Mouse (Mus musculus): ENCODE measurements at regions not wholly inside any gene's neighbourhood (a gene's known extent, or its start where the extent isn't known, plus 50 kb on each side); places are given as distances from the start of the nearest gene placed in this dataset.

DNA sequence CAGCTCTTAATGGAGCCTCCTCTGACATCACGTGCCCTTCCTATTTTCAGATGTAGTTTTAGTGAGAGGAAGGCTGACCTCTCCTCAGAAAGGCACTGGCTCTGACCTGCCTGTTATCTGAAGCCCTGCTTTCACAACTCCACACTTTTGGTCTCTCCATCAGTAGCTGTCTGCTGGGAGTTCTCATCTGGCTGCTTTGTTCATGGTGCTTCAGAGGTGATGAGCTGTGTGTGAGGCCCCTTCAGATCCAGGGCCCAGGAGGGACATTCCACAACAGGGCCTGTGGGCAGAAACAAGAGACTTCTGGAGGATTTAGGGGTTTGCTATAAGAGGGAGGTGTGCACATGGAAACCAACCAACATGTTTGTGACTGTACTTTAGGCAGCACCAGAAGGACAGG is 50.8 kb upstream of the Fhl2 start:
- in situ Hi-C loops (cut with MboI, MseI) = no loop called here

DNA sequence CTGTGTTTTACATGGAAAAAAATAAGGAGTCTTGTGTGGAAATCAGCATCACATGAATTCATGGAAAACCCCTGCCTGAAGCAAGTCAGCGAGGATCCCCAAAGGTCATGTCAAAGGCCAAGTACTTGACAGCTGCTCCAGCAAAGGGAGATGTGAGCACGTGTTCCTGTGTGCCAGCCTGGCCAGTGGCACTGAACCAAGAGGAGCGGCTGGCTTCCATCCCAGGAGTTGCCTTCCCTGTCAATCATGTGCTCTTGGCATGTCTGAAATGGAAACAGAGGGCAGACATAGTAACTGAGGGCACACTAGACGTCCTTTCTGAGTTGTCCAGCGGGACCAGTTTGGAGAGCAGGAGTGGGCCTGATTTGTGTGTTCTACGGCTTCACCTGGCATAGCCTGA is 53.5 kb upstream of the Fhl2 start:
- in situ Hi-C loops (cut with MboI, MseI) = no loop called here

DNA sequence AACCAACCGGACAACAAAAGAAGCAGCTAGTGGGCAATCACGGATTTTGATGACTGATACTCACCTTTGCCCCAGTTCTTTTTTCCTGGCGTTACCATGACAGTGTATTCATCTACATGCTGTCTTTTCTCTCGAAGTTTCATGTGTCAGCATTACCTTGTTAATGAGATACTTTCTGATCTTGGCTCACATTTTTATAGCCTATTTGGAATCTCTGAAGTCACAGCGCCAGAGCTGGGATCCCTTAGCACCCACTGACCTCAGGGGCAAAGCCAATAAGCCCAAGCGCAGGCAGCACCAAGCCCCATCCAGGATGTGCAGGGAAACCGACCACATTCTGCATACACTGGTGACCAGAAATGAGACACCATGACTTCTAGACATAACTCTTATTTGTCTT is 54.6 kb upstream of the Fhl2 start:
- in situ Hi-C loops (cut with MboI, MseI) = no loop called here

DNA sequence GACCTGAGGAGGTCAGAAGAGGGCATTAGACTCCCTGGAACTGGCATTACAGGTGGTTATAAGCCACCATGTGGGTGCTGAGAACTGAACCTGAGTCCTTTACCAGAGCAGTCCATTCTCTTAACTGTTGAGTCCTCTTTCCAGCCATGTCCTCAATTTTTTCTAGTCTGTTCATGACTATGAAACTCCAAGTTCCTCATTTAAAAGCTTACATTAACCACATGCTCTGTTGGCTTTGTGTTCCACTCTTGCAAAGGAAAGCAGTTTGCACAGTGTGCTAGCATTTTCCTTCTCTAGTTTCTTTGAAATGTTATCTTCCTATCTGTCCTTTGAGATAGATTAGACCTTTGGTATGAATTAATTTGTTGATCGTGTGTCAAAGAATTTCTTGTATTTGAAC is 57.3 kb upstream of the Fhl2 start:
- in situ Hi-C loops (cut with MboI, MseI) = no loop called here

DNA sequence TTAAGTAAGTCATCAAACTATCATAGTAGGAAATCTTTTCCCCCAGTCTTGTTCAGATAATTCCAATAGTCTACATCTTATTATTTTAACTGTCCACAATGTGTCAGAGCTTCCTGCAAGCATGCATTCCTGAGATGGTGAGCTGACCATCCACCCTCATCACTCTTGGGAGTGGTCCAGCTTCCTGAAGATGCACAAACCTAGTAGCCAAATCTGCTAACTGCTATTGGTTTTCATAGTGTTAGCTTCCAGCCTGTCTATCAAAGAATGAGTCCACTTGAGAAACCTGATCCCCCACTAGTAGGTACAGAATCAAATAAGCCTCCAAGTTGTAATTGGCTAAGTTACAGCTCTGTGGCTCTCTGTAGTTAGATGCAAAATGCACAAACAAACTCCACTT is 59.3 kb upstream of the Fhl2 start:
- in situ Hi-C loops (cut with MboI, MseI) = no loop called here

DNA sequence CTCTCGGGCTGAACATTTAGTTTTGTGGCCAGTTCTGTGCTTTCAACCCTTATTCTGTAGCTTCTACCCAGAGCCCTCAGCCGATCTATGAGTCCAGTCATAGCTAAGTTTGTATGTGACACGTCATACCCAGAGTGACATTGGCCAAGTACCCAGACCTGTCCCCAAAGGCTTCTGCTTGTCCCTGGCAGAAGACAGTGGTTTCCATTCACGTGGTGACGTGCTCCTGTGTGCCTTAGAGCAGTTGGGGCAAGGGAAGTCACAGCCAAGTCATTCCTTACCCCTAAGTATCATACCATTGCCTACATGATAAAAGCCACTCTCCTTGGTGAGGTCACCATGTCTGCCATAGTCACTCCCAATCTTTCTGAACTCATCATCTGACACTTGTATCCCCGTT is 61.1 kb upstream of the Fhl2 start:
- in situ Hi-C loops (cut with MboI, MseI) = no loop called here

DNA sequence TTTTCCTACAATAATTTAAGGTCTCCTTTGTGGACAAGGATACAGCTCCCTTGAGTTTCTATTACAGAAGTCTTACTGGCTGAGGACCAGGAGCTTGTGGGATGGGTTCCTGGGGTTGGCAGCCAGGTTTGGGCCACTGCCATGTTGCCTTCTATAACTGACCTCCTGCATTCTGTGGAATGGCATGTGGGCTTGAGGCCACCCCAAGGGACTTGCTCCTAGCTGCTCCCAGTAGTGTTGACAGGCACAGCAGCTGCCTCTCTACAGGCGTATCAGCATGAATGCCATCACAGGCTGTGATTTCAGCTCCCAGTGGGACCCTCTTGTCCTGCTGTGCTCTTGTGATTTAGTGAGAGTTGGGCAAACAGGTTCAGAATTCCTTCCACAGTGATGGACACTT is 63.1 kb upstream of the Fhl2 start:
- in situ Hi-C loops (cut with MboI, MseI) = loop anchor here (10.0 kb wide), 1 partner anchor 345 kb away; no protein-coding TSS in a partner anchor

DNA sequence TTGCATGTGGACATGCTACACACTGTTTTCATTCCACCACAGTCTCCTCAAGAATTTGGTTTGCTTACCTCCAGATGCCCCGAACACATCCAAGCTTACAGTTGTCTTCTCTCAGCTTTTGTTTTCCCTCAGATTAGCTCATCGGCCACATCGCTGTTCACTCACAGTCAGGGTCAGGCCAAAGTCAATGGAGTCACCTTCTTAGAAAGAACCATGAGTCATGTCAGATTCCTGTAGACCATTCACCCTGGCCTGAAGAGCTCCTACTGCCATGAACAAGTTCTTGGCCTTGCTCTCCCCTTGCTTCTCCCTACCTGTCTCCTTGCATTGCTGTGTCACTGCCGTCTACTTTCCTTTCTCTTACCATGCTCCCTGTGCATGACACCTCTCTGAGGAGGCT is 63.7 kb upstream of the Fhl2 start:
- in situ Hi-C loops (cut with MboI, MseI) = loop anchor here (10.0 kb wide), 1 partner anchor 346 kb away; no protein-coding TSS in a partner anchor

DNA sequence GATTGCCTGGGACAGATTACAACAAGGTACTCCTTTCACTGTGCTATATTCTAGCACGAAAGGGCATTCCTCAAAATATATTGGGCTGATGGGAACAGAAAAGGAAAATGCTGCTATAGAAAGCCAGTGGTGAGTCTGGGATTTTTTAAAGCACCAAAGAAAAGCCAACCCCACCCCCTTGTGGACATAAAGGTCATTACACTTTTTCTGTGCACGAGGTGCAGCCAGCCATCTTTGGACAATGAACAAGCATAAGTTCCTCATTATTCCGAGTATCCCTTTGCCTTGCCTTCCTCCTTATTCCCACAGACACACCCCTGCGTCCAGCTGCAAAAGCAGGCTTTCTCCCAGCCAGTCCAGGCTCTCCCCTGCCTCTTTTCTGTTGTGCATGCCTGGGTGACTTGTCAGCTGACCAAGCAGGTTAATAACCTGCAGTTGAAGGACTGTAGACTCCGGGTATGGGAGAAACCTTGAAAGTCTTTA is 67.7 kb upstream of the Fhl2 start:
- in situ Hi-C loops (cut with MboI, MseI) = loop anchor here (10.0 kb wide), 1 partner anchor 350 kb away; no protein-coding TSS in a partner anchor

DNA sequence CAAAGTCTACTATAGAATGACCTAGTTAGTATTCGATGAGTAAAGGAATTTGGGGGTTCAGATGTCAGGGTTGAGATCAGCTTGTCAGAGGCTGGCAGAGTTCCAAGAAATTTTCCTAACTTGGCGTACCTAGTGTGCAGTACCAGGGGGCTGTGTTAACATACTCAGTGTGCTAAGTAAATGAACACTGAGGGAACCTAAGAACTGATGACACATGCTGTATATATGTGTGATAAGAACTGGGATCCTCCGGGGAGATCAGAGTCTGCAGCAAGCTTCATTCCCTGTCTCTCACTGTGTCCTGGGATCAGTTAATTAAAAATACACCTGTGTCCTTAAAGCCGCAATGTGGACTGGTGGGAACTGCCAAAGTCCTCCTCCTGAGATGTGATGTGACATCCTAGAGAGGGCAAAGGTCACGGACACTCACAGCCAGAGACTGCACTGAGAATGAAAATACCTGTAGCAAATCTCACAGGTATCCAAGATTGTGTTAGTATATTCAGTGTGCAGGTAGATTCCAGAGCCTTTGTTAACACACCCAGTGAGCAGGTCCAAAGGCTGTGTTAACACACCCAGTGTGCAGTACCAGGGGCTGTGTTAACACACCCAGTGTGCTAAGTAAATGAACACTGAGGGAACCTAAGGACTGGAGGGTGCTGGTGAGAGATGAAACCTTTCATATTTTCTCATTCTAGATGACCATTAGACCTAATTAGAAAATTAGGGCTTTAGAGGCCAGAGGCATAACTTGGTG is 69.1 kb upstream of the Fhl2 start:
- in situ Hi-C loops (cut with MboI, MseI) = loop anchor here (5.0 to 10.0 kb wide), 2 partner anchors 124 to 351 kb away; no protein-coding TSS in a partner anchor

DNA sequence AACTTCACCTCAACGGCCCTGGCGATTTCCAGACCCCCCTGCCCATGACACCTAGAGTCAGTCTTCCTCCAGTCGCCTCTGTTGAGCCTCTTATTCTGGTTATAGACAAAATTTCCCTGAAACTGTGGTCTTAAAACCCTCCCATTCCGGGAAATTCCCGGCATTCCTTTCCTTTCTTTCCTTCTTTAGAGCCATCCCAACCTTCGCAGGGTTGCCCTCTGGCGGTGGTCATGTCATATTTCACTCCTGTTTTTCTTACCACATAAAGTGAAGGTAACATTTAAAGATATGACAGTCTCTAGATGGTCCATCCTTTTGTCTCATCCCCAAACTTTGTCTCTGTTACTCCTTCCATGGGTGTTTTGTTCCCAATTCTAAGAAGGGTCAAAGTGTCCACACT is 72.9 kb upstream of the Fhl2 start:
- in situ Hi-C loops (cut with MboI, MseI) = loop anchor here (5.0 to 10.0 kb wide), 2 partner anchors 127 to 355 kb away; no protein-coding TSS in a partner anchor

DNA sequence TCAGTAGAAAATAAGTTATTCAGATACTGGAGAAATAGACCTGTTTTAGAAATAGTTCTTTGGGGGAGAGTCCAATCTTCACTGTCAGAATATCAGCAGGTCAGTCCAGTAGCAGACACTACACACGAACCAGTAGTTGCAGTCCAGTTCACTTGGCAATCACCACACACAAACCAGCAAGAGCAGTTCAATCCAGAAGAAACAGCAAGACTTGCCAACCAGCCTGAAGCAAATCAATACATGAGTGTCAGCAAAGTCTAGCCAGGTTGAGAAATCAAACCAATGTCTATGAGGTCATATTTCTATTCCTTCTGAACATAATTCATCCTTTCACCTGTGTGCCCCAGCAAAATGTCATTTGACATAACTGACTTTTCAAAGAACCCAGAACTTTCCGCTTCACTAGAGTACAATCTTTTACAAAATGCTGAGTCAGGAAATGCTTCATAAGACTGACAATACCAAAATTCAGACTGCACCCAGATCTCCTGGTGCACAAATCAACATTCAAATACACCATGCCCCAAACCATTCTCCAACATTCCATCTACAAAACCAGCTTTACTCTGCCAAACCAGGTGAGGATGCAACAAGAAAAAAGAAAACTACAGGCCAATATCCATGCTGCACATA is 76.6 kb upstream of the Fhl2 start:
- in situ Hi-C loops (cut with MboI, MseI) = no loop called here

DNA sequence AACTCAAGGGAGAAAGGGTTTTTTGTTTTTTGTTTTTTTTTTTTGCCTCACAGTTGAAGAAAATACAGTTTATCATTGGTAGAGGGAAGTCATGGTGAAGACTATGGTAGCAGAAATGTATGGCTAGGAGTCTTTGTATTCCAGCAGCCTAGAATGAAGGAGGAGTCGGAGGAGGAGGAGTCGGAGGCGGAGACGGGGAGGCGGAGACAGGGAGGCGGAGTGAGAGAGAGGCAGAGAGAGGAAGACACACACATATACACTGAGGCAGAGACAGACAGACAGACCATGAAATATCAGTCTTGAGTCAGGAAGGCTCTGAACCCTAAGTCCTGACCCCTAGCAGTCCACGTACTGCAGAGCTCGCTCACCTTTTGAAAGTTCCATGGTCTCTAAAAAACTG is 95.0 kb upstream of the Fhl2 start:
- in situ Hi-C loops (cut with MboI, MseI) = no loop called here

DNA sequence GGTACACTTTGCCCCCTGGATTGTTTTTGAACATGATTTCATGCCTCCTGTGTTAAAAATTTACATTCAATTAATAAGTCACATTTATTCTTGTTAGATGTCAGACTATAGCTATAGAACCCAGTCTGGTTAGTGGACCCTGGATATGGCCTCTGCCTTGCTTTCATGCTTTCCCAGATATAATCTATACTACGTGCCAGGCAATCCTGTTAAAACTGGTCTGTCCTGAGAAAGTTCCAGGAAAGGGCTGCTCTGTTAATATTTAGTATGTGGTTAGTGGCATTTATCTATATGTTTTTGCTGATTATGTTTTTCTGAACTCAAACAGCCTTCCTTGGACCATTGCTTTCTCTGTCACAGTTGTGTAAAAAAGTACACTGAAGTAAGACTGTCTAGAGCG is 95.8 kb upstream of the Fhl2 start:
- in situ Hi-C loops (cut with MboI, MseI) = no loop called here

DNA sequence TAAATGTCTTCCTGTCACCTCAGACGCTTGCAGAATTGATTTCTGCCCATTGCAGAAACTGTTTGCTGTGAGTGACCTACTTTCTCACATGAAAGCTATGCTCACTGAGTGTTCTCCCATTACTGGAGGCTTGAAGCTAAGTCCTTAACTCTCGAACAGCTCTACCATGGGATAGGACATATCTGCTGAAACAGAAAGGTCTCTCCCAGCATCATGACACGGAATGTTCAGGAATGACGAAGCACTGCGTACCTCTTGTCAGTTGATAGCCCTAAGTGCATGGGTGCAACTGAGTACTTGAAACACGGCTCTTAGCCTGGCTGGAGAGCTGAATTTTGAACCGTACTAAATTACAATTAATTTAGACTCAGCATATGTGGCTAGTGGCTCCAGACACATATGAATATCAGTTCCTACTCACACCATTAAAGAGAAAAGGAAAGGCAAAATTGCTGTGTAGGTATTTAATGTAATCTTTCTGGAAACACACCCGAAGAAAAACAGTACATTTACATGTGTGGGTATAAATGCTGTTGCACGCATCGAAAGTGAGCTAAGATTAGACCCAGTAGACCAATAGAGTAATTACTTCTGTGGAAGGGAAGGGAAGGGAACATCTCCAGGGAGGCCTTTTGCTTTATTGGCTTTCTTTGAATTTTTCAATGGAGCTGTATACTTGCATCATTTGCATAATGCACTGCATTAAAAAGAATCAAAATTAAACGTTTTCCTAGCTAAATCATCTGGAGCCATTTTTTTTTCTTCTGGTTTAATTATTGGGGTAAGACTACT is 97.6 kb upstream of the Fhl2 start:
- in situ Hi-C loops (cut with MboI, MseI) = loop anchor here (5.0 kb wide), 1 partner anchor 343 kb away; no protein-coding TSS in a partner anchor

DNA sequence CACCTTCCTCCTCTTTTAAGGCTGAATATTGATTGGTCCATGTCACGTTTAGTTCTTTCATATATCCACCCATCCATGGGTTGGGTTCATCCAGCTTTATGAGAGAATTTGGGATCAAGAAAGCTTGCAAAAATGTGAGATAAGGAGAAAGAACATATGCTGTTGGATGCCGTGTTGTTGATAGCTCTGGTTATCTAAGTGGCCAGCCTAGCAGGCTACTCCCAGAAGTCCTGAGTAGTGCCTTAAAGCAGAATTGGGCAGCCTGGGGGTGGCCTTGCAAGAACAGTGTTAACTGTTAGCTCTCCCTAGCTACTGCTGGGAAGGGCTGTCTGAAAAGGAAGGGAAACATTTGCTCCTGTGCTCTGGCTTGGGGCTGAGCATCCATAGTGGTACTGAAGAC is 100.8 kb upstream of the Fhl2 start:
- in situ Hi-C loops (cut with MboI, MseI) = loop anchor here (5.0 kb wide), 1 partner anchor 340 kb away; no protein-coding TSS in a partner anchor

DNA sequence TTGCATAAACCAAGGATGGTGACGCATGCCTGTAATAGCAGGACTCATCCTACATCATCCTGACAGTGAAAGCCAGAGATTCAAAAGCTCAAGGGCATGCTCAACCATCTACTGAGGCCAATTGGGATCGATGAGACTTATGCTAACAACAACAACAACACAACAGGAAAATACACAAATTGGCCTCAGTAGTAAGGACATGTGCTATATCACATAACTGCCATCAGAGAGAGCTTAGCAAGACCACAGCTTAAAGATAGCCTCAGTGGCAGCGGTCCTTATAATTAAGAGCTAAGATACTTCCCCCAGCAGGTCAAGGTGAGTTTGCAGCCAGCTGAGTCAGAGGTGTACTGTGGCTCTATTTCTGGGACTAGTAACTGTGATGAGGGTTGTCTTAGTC is 102.0 kb upstream of the Fhl2 start:
- in situ Hi-C loops (cut with MboI, MseI) = loop anchor here (5.0 kb wide), 1 partner anchor 339 kb away; no protein-coding TSS in a partner anchor

DNA sequence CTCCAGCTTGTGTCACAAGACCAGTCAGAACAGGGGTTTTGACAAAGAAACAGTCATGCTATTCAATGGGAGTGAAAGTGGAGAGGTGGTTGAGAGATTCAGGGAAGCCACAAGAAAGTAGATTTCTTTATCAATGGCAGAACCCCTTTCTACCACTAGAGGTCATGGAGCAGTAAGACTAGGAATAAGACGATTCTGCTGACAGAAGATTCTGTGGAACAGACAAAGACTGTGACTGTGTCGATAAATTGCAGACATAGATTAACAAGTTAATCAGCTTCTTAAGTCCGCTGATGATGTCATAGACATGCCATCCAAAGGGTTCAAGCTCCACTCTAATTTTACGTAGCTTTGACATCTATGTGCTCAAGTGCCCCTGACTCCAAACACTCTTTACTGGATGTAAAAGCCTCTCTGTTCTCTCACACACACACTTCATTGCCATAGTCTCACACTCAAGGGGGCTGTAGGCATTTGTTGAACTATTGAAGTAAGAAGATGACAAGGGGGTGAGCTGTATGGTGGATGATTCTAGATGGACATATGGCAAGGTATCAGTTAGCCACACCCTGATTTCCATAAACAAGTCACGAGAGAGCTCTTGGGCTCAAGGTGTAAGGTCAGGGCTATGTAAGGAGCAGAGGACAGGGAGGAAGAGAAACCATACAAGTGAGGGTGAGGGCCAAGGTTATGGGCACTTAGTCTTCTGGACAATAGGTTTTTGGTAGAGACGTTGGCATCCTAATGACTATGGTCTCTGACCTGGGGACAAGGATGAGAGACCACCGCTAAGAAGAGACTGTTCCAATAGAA is 102.9 kb upstream of the Fhl2 start:
- in situ Hi-C loops (cut with MboI, MseI) = loop anchor here (5.0 kb wide), 2 partner anchors 338 to 423 kb away; no protein-coding TSS in a partner anchor

DNA sequence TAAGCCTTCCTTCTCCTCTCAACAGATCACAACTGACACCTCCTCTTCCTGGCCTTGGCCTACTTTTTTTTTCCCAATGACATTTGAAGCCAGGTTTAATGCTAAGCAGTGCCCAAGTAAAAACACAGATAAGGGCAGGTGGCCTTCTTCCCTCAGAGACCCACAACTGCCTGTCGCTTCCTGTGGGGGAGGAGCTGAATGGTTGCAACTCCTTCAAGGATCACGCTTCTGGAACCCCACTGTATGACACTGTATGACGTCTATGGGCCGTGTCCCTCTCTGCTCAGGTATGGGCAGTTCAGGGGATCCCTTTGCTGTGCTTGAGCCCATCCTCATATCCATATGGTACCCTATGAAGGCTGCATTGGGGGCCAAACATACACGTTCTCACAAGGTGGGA is 103.9 kb upstream of the Fhl2 start:
- in situ Hi-C loops (cut with MboI, MseI) = loop anchor here (5.0 kb wide), 1 partner anchor 422 kb away; no protein-coding TSS in a partner anchor

DNA sequence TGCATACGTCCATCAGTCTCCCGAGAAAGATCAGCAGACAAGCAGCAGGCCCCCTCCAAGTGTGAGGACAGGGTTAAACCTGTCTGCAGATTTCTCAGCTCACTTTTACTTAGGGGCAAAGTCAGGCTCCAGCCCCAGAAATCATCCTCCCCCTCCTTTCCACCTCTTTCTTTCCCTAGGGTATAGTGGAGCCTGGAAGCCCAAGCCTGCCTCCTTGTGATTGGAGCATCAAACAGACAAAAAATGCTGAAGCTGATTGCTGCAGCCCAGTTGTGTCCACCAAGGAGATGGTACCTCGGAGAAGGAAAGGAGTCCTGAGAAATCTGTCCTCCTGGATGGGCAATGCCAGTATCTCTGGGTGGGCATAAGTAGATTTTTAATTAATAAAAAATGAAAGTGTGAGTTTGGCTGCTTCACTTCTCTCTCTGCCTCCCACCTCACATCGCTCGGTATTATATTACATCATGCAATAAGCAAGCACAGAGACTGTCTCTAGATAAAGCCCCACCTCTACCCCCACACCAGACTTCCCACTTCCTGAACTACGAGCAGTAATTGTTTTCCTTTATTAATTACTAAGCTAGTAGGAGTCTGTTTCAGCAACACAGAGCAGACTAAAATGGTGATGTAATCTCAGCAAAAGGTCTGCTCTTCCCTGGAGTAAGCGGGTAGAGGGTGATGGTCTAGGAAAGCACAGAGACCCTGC is 105.2 kb upstream of the Fhl2 start:
- in situ Hi-C loops (cut with MboI, MseI) = loop anchor here (5.0 kb wide), 1 partner anchor 420 kb away; no protein-coding TSS in a partner anchor

Measured in T-helper 1 cell (primary cell).